Mouse (Mus musculus): ENCODE measurements around the gene Slc9a3r2. TPM values are rescaled to one million over a fixed set of nuclear protein-coding genes. Genes with fewer than 3 reads are reported as not detected.

Gene Slc9a3r2
- polyA plus RNA-seq, 1 experiment from 2014 or later = 39.2 TPM

- no peaks in the 10 kb centered on the region for H3K9me3 ChIP-seq
- no peak overlapping the region for H3K4me3 ChIP-seq
- H3K27ac ChIP-seq = no peak overlapping the region
- H3K36me3 ChIP-seq = peaks cover 74% of the 10 kb centered on the region
- WGBS = 55% methylated on average over 5 of the region's 5 CpGs
- H3K4me1 ChIP-seq (replicated peaks) = peaks cover 17% of the 10 kb centered on the region
- DNase-seq (ENCODE audit: low spot score) = peak; percentile 72
- H3K27me3 ChIP-seq (ENCODE audit: insufficient read depth, poor library complexity, severe bottlenecking) = no peaks in the 10 kb centered on the region
These were observed 21.5 kb downstream of the Slc9a3r2 start for GRCm38 (mm10) chr17:24628646-24629045.

DNA sequence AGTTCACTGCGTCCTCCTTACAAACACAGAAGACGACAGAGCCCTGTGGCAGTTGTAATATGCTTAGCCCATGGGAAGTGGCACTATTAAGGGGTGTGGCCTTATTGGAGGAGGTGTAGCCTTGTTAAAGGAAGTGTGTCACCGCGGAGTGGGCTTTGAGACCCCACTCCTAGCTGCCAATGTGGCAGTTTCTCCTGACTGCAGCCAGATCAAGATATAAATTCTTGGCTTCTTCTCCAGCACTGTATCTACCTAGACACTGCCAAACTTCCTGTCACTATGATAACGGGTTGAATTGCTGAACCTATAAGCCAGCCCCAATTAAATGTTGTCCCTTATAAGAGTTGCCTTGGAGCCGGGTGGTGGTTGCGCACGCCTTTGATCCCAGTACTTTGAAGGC lies 24.7 kb downstream of the Slc9a3r2 start:
- no peaks in the 10 kb centered on the region for H3K4me1 ChIP-seq (replicated peaks)
- peaks cover 100% of the 10 kb centered on the region for H3K36me3 ChIP-seq
- no peaks in the 10 kb centered on the region for H3K27me3 ChIP-seq (ENCODE audit: insufficient read depth, poor library complexity, severe bottlenecking)
- no peaks in the 10 kb centered on the region for H3K9me3 ChIP-seq
- 94% methylated on average over 8 of the region's 8 CpGs for WGBS
- no peak overlapping the region for H3K4me3 ChIP-seq
- DNase-seq (ENCODE audit: low spot score) = no peak
- no peak overlapping the region for H3K27ac ChIP-seq

DNA sequence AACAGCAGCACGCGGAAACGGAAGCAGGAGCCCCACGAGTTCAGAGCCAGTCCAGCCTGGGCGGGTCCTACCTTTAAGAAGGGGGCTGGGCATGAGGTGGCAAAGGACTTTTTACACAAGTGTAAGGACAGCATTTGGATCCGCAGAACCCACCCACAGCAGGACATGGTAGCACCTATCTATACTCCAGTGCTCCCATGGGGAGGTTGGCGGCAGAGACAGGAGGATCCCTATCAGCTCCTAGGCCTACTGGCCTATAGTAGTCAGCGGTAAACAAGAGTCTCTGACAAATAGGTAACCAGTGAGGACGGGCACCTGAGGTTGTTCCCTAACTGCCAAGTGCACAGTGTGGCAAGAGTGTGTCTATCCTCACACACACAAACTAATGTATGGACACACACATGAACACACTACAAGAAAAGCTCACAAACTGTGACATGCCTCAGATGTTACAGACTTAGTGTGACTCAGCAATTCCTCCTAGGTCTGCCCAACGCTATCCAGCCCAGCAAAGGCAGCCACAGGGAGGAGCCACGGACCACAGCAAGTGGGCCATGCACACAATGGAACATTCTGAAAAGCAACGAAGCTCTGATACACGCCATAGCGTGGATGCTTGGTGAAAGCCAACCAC lies 32.4 kb downstream of the Slc9a3r2 start:
- Histone ChIP-seq H3K27ac (no peak overlapping the region), H3K4me1 (replicated peaks) (no peaks in the 10 kb centered on the region), H3K36me3 (peaks cover 94% of the 10 kb centered on the region), H3K4me3 (no peak overlapping the region), H3K9me3 (no peaks in the 10 kb centered on the region), H3K27me3 (ENCODE audit: insufficient read depth, poor library complexity, severe bottlenecking) (no peaks in the 10 kb centered on the region)
- DNase-seq (ENCODE audit: low spot score) = no peak
- 84% methylated on average over 14 of the region's 14 CpGs for WGBS

DNA sequence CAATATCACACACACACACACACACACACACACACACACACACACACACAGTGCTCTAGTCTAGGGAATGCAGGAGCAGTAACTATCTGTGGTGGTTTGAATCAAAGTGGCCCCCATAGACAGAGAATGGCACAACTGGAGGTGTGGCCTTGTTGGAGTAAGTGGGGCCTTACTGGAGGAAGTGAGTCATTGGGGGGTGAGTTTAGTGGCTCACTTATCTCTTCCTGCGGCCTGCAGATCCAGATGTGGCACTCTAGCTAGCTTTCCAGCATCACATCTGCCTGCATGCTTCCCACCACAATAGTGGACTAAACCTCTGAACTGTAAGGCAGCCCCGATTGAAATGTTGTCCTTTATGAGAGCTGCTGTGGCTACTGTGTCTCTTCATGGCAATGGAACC lies 39.4 kb downstream of the Slc9a3r2 start:
- Histone ChIP-seq H3K27ac (no peak overlapping the region), H3K36me3 (peaks cover 83% of the 10 kb centered on the region), H3K27me3 (ENCODE audit: insufficient read depth, poor library complexity, severe bottlenecking) (no peaks in the 10 kb centered on the region), H3K4me3 (no peak overlapping the region), H3K9me3 (no peaks in the 10 kb centered on the region), H3K4me1 (replicated peaks) (no peaks in the 10 kb centered on the region)
- 91% methylated on average over 2 of the region's 2 CpGs for WGBS
- no peak for DNase-seq (ENCODE audit: low spot score)

DNA sequence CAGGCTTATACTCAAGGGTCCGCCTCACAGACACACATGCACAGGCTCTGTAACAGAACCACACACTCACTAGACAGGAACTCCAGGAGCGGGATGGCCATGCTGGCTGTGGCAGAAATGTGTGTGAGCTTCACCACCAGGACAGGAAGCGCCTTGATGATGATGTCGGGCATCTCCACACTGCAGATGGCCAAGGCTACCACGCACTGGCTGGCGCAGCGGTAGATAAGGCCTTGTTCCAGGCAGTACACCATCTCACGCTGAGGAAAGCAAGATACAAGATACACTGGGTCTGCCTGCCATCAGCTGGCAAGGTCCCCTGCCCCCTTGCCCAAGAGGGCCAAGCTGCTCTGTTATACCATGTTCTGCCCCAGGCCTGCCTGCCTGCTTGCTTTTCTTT lies 41.3 kb downstream of the Slc9a3r2 start:
- no peak overlapping the region for H3K27ac ChIP-seq
- no peak overlapping the region for H3K4me3 ChIP-seq
- DNase-seq (ENCODE audit: low spot score) = no peak
- 94% methylated on average over 8 of the region's 8 CpGs for WGBS
- peaks cover 83% of the 10 kb centered on the region for H3K36me3 ChIP-seq
- no peaks in the 10 kb centered on the region for H3K4me1 ChIP-seq (replicated peaks)
- no peaks in the 10 kb centered on the region for H3K27me3 ChIP-seq (ENCODE audit: insufficient read depth, poor library complexity, severe bottlenecking)
- H3K9me3 ChIP-seq = no peaks in the 10 kb centered on the region

- no peak for DNase-seq (ENCODE audit: low spot score)
- WGBS = 95% methylated on average over 4 of the region's 4 CpGs
- H3K4me1 ChIP-seq (replicated peaks) = no peaks in the 10 kb centered on the region
- no peaks in the 10 kb centered on the region for H3K27me3 ChIP-seq (ENCODE audit: insufficient read depth, poor library complexity, severe bottlenecking)
- H3K4me3 ChIP-seq = no peak overlapping the region
- H3K9me3 ChIP-seq = no peaks in the 10 kb centered on the region
- no peak overlapping the region for H3K27ac ChIP-seq
- H3K36me3 ChIP-seq = peaks cover 83% of the 10 kb centered on the region
These were observed 41.8 kb downstream of the Slc9a3r2 start for GRCm38 (mm10) chr17:24608370-24608769.

DNA sequence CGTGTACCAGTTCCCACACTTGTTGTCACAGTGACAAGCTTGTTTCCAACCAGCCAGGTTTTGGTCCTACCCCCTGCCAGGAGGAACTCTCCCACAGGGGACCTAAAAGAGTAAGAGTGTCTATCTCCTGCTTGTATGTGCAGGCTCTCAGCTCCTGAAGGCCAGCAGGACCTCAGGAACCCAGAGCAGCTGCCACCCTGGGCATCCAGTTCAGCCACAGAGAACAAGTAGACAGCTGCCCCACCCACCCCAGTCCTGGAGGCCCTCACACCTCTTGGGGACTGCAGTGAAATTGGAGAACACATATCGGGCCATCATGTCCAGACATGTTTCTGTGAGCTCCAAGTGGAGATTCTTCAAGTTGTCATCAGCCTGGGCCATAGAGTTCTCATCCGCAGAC lies 45.6 kb downstream of the Slc9a3r2 start:
- H3K4me3 ChIP-seq = no peak overlapping the region
- peaks cover 100% of the 10 kb centered on the region for H3K36me3 ChIP-seq
- H3K9me3 ChIP-seq = no peaks in the 10 kb centered on the region
- H3K27me3 ChIP-seq (ENCODE audit: insufficient read depth, poor library complexity, severe bottlenecking) = no peaks in the 10 kb centered on the region
- H3K4me1 ChIP-seq (replicated peaks) = no peaks in the 10 kb centered on the region
- no peak overlapping the region for H3K27ac ChIP-seq
- WGBS = 95% methylated on average over 3 of the region's 3 CpGs
- no peak for DNase-seq (ENCODE audit: low spot score)

GRCm38 (mm10) chr17:24603961-24604360 lies 46.2 kb downstream of the Slc9a3r2 start:
- H3K27me3 ChIP-seq (ENCODE audit: insufficient read depth, poor library complexity, severe bottlenecking) = no peaks in the 10 kb centered on the region
- H3K4me1 ChIP-seq (replicated peaks) = no peaks in the 10 kb centered on the region
- no peak overlapping the region for H3K4me3 ChIP-seq
- H3K36me3 ChIP-seq = peaks cover 100% of the 10 kb centered on the region
- H3K27ac ChIP-seq = no peak overlapping the region
- 91% methylated on average over 8 of the region's 8 CpGs for WGBS
- no peak for DNase-seq (ENCODE audit: low spot score)
- no peaks in the 10 kb centered on the region for H3K9me3 ChIP-seq

- Histone ChIP-seq H3K27me3 (ENCODE audit: insufficient read depth, poor library complexity, severe bottlenecking) (no peaks in the 10 kb centered on the region), H3K27ac (no peak overlapping the region), H3K36me3 (peaks cover 100% of the 10 kb centered on the region), H3K4me1 (replicated peaks) (no peaks in the 10 kb centered on the region), H3K9me3 (no peaks in the 10 kb centered on the region), H3K4me3 (no peak overlapping the region)
- WGBS = 93% methylated on average over 4 of the region's 4 CpGs
- DNase-seq (ENCODE audit: low spot score) = no peak
These were observed 49.6 kb downstream of the Slc9a3r2 start for GRCm38 (mm10) chr17:24600502-24600901.

DNA sequence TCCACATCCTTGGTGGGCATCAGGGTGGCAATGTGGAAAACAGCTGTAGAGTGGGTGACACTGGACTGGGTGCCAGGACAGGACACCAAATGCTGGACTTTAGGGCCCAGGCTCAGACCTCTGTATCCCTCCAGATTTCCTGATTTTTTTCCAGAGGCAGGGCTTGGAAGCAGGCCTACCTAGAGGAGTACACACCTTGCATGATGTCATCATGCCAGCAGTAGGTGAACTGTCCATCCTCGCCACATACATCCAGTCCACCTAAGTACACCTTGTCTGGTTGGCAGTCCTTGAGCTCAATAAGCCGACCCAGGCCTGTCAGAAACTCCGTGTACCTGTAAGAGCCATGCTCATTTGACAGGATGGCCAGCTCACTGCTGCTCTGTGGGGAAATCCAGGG lies 52.1 kb downstream of the Slc9a3r2 start:
- Histone ChIP-seq H3K4me1 (replicated peaks) (no peaks in the 10 kb centered on the region), H3K36me3 (peaks cover 100% of the 10 kb centered on the region), H3K9me3 (no peaks in the 10 kb centered on the region), H3K27me3 (ENCODE audit: insufficient read depth, poor library complexity, severe bottlenecking) (no peaks in the 10 kb centered on the region), H3K4me3 (no peak overlapping the region), H3K27ac (no peak overlapping the region)
- WGBS = 91% methylated on average over 3 of the region's 3 CpGs
- no peak for DNase-seq (ENCODE audit: low spot score)

GRCm38 (mm10) chr17:24596471-24597183 lies 53.5 kb downstream of the Slc9a3r2 start:
- DNase-seq (ENCODE audit: low spot score) = no peak
- Histone ChIP-seq H3K36me3 (peaks cover 100% of the 10 kb centered on the region), H3K27me3 (ENCODE audit: insufficient read depth, poor library complexity, severe bottlenecking) (no peaks in the 10 kb centered on the region), H3K9me3 (no peaks in the 10 kb centered on the region), H3K4me1 (replicated peaks) (no peaks in the 10 kb centered on the region), H3K27ac (no peak overlapping the region), H3K4me3 (no peak overlapping the region)
- WGBS = 91% methylated on average over 19 of the region's 19 CpGs

GRCm38 (mm10) chr17:24596073-24596466 lies 54.1 kb downstream of the Slc9a3r2 start:
- H3K36me3 ChIP-seq = peaks cover 100% of the 10 kb centered on the region
- H3K27ac ChIP-seq = no peak overlapping the region
- 86% methylated on average over 5 of the region's 5 CpGs for WGBS
- H3K27me3 ChIP-seq (ENCODE audit: insufficient read depth, poor library complexity, severe bottlenecking) = no peaks in the 10 kb centered on the region
- no peak for DNase-seq (ENCODE audit: low spot score)
- H3K9me3 ChIP-seq = no peaks in the 10 kb centered on the region
- H3K4me3 ChIP-seq = no peak overlapping the region
- no peaks in the 10 kb centered on the region for H3K4me1 ChIP-seq (replicated peaks)

DNA sequence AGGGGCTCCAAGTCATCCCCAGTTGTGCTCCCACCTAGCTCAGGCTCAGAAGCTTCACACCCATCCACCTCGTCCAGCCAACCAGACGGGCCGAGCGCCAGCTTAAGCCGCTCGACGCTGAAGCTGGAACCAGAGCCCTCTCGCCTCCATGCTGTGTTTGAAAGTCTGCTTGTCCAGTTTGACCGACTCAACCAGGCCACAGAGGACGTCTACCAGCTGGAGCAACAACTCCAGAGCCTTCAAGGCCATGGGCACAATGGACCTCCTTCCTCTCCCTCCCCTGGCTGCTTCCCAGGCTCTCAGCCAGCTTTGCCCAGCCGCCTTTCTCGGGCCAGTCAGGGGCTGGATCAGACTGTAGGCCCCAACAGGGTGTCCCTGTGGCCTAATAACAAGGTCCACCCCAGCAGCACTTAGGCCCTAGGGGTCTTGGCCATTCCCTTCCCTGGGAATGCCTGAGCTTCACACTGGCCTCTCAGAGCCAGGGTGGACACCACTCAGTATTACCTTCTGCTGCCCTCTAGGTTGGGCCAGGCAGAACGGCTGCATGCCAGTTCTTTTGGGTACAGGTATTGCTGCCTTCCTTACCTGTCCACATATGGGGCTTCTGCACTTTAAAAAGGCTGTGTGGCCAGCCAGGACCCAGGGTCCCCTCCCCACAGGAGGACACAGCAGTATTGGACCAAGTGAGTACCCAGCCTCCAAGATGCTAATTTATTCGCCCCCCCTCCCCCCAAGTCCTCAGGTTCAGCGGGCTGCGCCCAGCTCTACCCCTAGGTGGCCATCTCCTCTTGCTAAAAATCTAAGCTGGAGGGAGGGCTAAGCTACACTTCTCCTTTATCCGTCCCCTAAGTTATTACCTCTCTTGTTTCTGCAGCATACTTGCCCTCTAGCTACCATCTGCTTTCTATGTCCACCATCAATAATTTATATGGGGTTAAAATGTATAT lies 54.7 kb downstream of the Slc9a3r2 start:
- Histone ChIP-seq H3K27ac (no peak overlapping the region), H3K36me3 (peaks cover 100% of the 10 kb centered on the region), H3K27me3 (ENCODE audit: insufficient read depth, poor library complexity, severe bottlenecking) (no peaks in the 10 kb centered on the region), H3K4me1 (replicated peaks) (no peaks in the 10 kb centered on the region), H3K4me3 (no peak overlapping the region), H3K9me3 (no peaks in the 10 kb centered on the region)
- 81% methylated on average over 17 of the region's 17 CpGs for WGBS
- DNase-seq (ENCODE audit: low spot score) = no peak

Measured in hindbrain, embryonic 10.5 days (tissue).